8 mouse cellular contexts compared by ENCODE assay signal in the genomic region with DNA sequence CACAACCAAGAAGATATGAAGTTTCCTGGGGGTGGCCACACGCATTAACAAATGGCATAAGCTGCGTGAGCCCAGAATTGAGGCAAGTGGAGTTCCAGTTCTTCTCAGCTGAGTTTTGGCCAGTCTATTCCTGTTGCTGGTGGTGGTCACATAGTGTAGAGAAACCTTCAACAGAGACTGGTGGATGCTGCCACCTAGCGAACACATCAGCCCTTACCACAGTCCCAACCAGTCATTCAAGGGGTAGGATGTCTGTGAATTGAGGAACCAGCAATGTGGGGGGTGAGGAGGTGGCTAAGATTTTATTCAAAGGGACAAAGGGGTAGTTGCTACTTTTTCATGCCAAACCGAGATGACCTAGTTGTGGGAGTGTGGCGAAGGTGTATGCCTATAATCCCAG. TPM values are rescaled to one million over a fixed set of nuclear protein-coding genes. Genes with fewer than 3 reads are reported as not detected.
A peak's percentile ranks its signal among the peaks of the same experiment; 100 is the strongest.
DNase-seq lines count a peak whose midpoint lies in the region; ATAC-seq and TF ChIP-seq lines count a peak whose summit lies in the region.

No protein-coding gene starts in this region.

- H3K9ac ChIP-seq in limb, embryonic 12.5 days (replicated peaks) = no peak overlapping the region
- no peak overlapping the region for H3K9ac ChIP-seq in midbrain, embryonic 16.5 days (ENCODE audit: low read depth, low read length)

- H3K4me3 ChIP-seq in thymus, adult 2 months (ENCODE audit: control insufficient read depth, insufficient read depth, low read length) = no peak overlapping the region
- no peak overlapping the region for H3K4me3 ChIP-seq in embryonic facial prominence, embryonic 10.5 days
- H3K4me3 ChIP-seq in kidney, adult 2 months (ENCODE audit: insufficient read depth, low read depth, low read length) = no peak overlapping the region
- H3K4me3 ChIP-seq in limb, embryonic 12.5 days (replicated peaks) = no peak overlapping the region
- no peak overlapping the region for H3K4me3 ChIP-seq in midbrain, embryonic 16.5 days (ENCODE audit: low read depth, low read length)

- WGBS in thymus, adult 2 months = 8% methylated on average over 5 of the region's 5 CpGs
- WGBS in embryonic facial prominence, embryonic 10.5 days = 12% methylated on average over 5 of the region's 5 CpGs
- 6% methylated on average over 5 of the region's 5 CpGs for WGBS in kidney, adult 2 months
- 14% methylated on average over 5 of the region's 5 CpGs for whole genome bisulfite sequencing in limb, embryonic 12.5 days
- WGBS in midbrain, embryonic 16.5 days = 8% methylated on average over 5 of the region's 5 CpGs

- peak; percentile 79 for ATAC-seq in limb, embryonic 12.5 days (ENCODE audit: insufficient number of reproducible peaks, insufficient read depth, low FRiP score, low TSS enrichment, low read depth)
- ATAC-seq in midbrain, embryonic 16.5 days = peak; percentile 90

- no peak for TF ChIP-seq CTCF in thymus, adult 2 months (IDR thresholded peaks at IDR 0.05; ENCODE audit: borderline replicate concordance, control insufficient read depth, extremely low read depth, insufficient read depth, low read length, poor library complexity)
- peak; percentile 92 for TF ChIP-seq CTCF in kidney, adult 2 months (conservative IDR thresholded peaks at IDR 0.05; ENCODE audit: insufficient read depth, insufficient read length, low read depth, low read length)

- TF ChIP-seq POLR2A in thymus, adult 2 months (IDR thresholded peaks at IDR 0.05; ENCODE audit: control insufficient read depth, extremely low read depth, insufficient read depth, low read length, poor library complexity) = no peak
- no peak for TF ChIP-seq POLR2A in kidney, adult 2 months (IDR thresholded peaks at IDR 0.05; ENCODE audit: low read depth, low read length)

- no peaks in the 10 kb centered on the region for H3K27me3 ChIP-seq in thymus, adult 2 months (ENCODE audit: control insufficient read depth, insufficient read depth, low read length)
- peaks cover 12% of the 10 kb centered on the region for H3K27me3 ChIP-seq in embryonic facial prominence, embryonic 10.5 days (replicated peaks; ENCODE audit: low read depth, poor library complexity, severe bottlenecking)
- no peaks in the 10 kb centered on the region for H3K27me3 ChIP-seq in kidney, adult 2 months (replicated peaks; ENCODE audit: control insufficient read depth, insufficient read depth, low read length)
- peaks cover 12% of the 10 kb centered on the region for H3K27me3 ChIP-seq in limb, embryonic 12.5 days
- peaks cover 2% of the 10 kb centered on the region; the same call in 1 of the 2 replicates for H3K27me3 ChIP-seq in midbrain, embryonic 16.5 days (ENCODE audit: control insufficient read depth, insufficient read depth, low read depth, low read length)
- H3K27me3 ChIP-seq in splenic B cell, adult 2 months (ENCODE audit: control insufficient read depth, insufficient read depth, low read length, poor library complexity, severe bottlenecking) = no peaks in the 10 kb centered on the region

- no peaks in the 10 kb centered on the region for H3K4me1 ChIP-seq in thymus, adult 2 months (replicated peaks; ENCODE audit: control insufficient read depth, insufficient read depth, low read length)
- H3K4me1 ChIP-seq in embryonic facial prominence, embryonic 10.5 days = peaks cover 4% of the 10 kb centered on the region
- H3K4me1 ChIP-seq in kidney, adult 2 months (ENCODE audit: control insufficient read depth, insufficient read depth, low read length) = no peaks in the 10 kb centered on the region
- H3K4me1 ChIP-seq in limb, embryonic 12.5 days (replicated peaks) = peaks cover under 1% of the 10 kb centered on the region; the same call in 1 of the 2 replicates
- peaks cover 3% of the 10 kb centered on the region; the same call in 1 of the 2 replicates for H3K4me1 ChIP-seq in midbrain, embryonic 16.5 days (ENCODE audit: control insufficient read depth, insufficient read depth, low read length)

- no peak overlapping the region for H3K4me2 ChIP-seq in limb, embryonic 12.5 days
- H3K4me2 ChIP-seq in midbrain, embryonic 16.5 days (ENCODE audit: low read length) = no peak overlapping the region

- H3K9me3 ChIP-seq in embryonic facial prominence, embryonic 10.5 days = no peaks in the 10 kb centered on the region
- H3K9me3 ChIP-seq in limb, embryonic 12.5 days = no peaks in the 10 kb centered on the region
- H3K9me3 ChIP-seq in midbrain, embryonic 16.5 days (replicated peaks; ENCODE audit: control insufficient read depth, low read length, poor library complexity, severe bottlenecking) = no peaks in the 10 kb centered on the region

- H3K36me3 ChIP-seq in thymus, adult 2 months (ENCODE audit: control insufficient read depth, insufficient read depth, low read length) = no peaks in the 10 kb centered on the region
- H3K36me3 ChIP-seq in embryonic facial prominence, embryonic 10.5 days (replicated peaks) = peaks cover 8% of the 10 kb centered on the region; the same call in 1 of the 2 replicates
- H3K36me3 ChIP-seq in kidney, adult 2 months (ENCODE audit: control insufficient read depth, insufficient read depth, low read length) = no peaks in the 10 kb centered on the region
- peaks cover 6% of the 10 kb centered on the region for H3K36me3 ChIP-seq in limb, embryonic 12.5 days
- no peaks in the 10 kb centered on the region for H3K36me3 ChIP-seq in midbrain, embryonic 16.5 days (ENCODE audit: control insufficient read depth, insufficient read depth, low read length)
- H3K36me3 ChIP-seq in splenic B cell, adult 2 months (ENCODE audit: control insufficient read depth, insufficient read depth, low read length, poor library complexity, severe bottlenecking) = no peaks in the 10 kb centered on the region

- peak; percentile 30 for DNase-seq in thymus, adult 2 months
- no peak for DNase-seq in thymus, adult 18-20 months
- DNase-seq in embryonic facial prominence, embryonic 10.5 days (ENCODE audit: low spot score) = peak; percentile 71
- DNase-seq in heart, adult 9 months (ENCODE audit: low spot score in 2 of 2) = peak; percentile 32 to 46
- peak; percentile 49 for DNase-seq in kidney, adult 2 months
- DNase-seq in splenic B cell, adult 2 months (ENCODE audit: low read depth, low spot score) = peak; percentile 94

- H3K27ac ChIP-seq in thymus, adult 2 months (ENCODE audit: control insufficient read depth, insufficient read depth, low read length) = no peak overlapping the region
- no peak overlapping the region for H3K27ac ChIP-seq in embryonic facial prominence, embryonic 10.5 days (replicated peaks)
- no peak overlapping the region for H3K27ac ChIP-seq in kidney, adult 2 months (ENCODE audit: insufficient read depth, low read depth, low read length)
- no peak overlapping the region for H3K27ac ChIP-seq in limb, embryonic 12.5 days
- no peak overlapping the region for H3K27ac ChIP-seq in midbrain, embryonic 16.5 days (ENCODE audit: low read length)

RNA-seq across cellular contexts. Expression of a gene that starts 22.4 kb away (rescaled TPM):
- polyA plus RNA-seq in thymus, adult 2 months (2012; rRNA removed) = 0.50 TPM in 1 of 2 replicates, not detected in the other
- polyA plus RNA-seq in embryonic facial prominence, embryonic 10.5 days (2016; fragmentation: Nextera tagmentation; extraction: Ambion mirVana) = not detected in 2 replicates
- polyA plus RNA-seq in kidney, adult 2 months (2012; rRNA removed) = 0.14 and 0.19 TPM in 2 replicates
- not detected in 2 replicates for polyA plus RNA-seq in limb, embryonic 12.5 days (2016; fragmentation: Nextera tagmentation; extraction: Ambion mirVana)
- polyA plus RNA-seq in midbrain, embryonic 16.5 days (2015; fragmentation: Nextera tagmentation; extraction: Ambion mirVana) = not detected in 2 replicates

RNA-seq across cellular contexts. Expression of a gene that starts 33.8 kb away (rescaled TPM):
- polyA plus RNA-seq in thymus, adult 2 months (2012; rRNA removed) = 12.1 and 12.9 TPM in 2 replicates
- polyA plus RNA-seq in embryonic facial prominence, embryonic 10.5 days (2016; fragmentation: Nextera tagmentation; extraction: Ambion mirVana) = 10.6 and 11.3 TPM in 2 replicates
- 17.9 and 18.2 TPM in 2 replicates for polyA plus RNA-seq in kidney, adult 2 months (2012; rRNA removed)
- 14.0 and 16.1 TPM in 2 replicates for polyA plus RNA-seq in limb, embryonic 12.5 days (2016; fragmentation: Nextera tagmentation; extraction: Ambion mirVana)
- polyA plus RNA-seq in midbrain, embryonic 16.5 days (2015; fragmentation: Nextera tagmentation; extraction: Ambion mirVana) = 11.1 and 12.4 TPM in 2 replicates

RNA-seq across cellular contexts. Expression of a gene that starts 35.3 kb away (rescaled TPM):
- 0.56 and 9.1 TPM in 2 replicates for polyA plus RNA-seq in thymus, adult 2 months (2012; rRNA removed)
- polyA plus RNA-seq in embryonic facial prominence, embryonic 10.5 days (2016; fragmentation: Nextera tagmentation; extraction: Ambion mirVana) = 0.31 and 0.64 TPM in 2 replicates
- 0.14 and 3.2 TPM in 2 replicates for polyA plus RNA-seq in kidney, adult 2 months (2012; rRNA removed)
- polyA plus RNA-seq in limb, embryonic 12.5 days (2016; fragmentation: Nextera tagmentation; extraction: Ambion mirVana) = 1.8 and 1.9 TPM in 2 replicates
- 0.39 and 0.40 TPM in 2 replicates for polyA plus RNA-seq in midbrain, embryonic 16.5 days (2015; fragmentation: Nextera tagmentation; extraction: Ambion mirVana)

RNA-seq across cellular contexts. Expression of a gene that starts 58.9 kb away (rescaled TPM):
- polyA plus RNA-seq in thymus, adult 2 months (2012; rRNA removed) = 0.30 and 0.37 TPM in 2 replicates
- polyA plus RNA-seq in embryonic facial prominence, embryonic 10.5 days (2016; fragmentation: Nextera tagmentation; extraction: Ambion mirVana) = 0.28 and 0.32 TPM in 2 replicates
- 0.05 TPM in 1 of 2 replicates, not detected in the other for polyA plus RNA-seq in kidney, adult 2 months (2012; rRNA removed)
- polyA plus RNA-seq in limb, embryonic 12.5 days (2016; fragmentation: Nextera tagmentation; extraction: Ambion mirVana) = 0.18 and 0.42 TPM in 2 replicates
- polyA plus RNA-seq in midbrain, embryonic 16.5 days (2015; fragmentation: Nextera tagmentation; extraction: Ambion mirVana) = 0.93 and 1.2 TPM in 2 replicates

Comparison
In these comparisons a context has a peak if more than half of its experiments do, and no peak if none do; other contexts are left out.
1. DNase-seq: peak in thymus, adult 2 months (single experiment), embryonic facial prominence, embryonic 10.5 days (single experiment), heart, adult 9 months (2 of 2), kidney, adult 2 months (single experiment) and splenic B cell, adult 2 months (single experiment); none in thymus, adult 18-20 months (0 of 2).